Mouse (Mus musculus): Measurements from ENCODE around the gene Yif1b.

The Yif1b gene

DNA sequence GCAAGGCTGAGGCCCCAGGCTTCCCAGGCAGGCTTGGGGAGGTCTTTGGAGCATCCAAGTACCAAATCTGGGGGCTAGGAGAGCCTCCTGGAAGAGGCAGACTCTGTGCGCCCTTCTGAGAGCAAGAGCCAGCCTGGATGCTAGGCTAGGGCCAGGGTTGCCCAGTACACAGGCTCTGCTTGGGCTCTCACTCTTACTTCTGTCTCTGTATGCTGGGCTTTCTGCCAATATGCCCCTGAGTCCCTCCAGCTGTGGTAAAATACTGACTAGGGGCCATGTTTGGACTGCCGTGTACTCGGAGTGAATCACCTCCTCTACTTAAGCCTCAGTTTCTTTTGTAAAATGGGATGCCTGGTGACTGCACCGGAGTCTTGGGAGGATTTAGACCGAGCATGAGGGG is 7.9 kb downstream of the Yif1b start:
- no peak for DNase-seq

DNA sequence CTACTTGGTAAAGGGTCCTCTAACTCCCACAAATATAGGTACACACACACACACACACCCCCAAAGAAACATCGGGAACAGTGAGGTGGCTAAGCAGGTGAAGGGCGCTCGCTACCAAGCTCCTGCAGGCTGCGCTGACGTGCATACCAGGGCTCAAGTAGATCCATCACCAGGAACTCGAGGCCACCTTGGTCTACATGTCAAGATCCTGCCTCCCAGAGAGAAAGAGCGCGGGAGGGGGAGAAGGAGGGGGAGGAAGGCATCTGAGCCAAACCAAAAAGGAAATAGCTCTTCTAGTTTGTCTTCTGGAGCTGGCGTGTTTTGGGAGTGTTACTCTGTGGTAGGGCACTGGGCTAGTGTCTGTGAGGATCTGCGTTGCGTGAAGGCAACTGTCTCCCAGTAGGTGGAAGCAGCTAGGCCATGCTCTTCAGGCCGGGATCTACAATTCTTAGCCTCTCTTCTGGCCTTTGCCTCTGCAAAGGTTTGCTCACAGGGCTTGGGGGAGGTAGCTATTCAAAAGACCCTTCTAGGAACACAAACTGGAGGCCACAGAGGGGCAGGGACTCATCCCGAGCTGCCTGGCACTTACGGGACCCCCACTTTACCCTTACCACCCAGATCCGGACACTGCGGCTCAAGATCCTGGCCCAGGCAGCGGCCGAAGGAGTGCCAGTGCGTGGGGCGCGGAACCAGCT is 8.6 kb downstream of the Yif1b start:
- DNase-seq = no peak

DNA sequence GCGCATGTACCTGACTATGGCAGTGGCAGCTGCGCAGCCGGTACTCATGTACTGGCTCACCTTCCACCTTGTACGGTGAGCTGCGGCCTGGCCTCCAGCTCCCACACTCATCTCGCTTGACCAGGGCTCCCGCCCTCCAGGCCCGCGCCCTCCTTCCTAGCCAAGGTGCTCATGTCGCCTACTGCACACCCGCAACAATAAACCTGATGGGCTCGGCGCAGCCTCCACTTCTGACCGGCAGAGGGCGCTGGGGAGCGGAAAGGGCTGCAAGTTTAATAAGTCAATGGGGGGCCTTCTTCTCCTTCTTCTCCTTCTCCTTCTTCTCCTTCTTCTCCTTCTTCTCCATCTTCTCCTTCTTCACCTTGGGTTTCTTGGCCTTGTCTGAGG is 9.2 kb downstream of the Yif1b start:
- peak; percentile 70 for DNase-seq

DNA sequence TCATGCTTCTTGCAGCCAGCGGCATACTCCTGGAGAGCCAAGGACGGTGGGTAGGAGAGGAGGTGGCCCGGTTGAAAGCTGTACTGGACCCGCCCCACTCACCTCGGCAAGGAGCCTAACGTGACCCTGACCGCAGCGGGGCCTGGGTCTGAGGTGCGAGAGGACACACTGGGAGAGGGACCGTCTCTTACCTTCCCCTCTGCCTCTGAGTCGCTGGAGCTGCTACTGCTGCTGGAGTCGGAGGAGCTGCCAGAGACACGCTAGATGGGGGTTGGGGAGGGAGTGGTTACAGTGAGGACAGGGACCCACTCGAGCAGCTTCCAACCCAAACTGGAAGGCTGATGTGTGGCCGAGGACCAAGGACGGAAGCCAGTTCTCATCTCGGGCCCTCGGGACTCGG is 9.6 kb downstream of the Yif1b start:
- DNase-seq = no peak

DNA sequence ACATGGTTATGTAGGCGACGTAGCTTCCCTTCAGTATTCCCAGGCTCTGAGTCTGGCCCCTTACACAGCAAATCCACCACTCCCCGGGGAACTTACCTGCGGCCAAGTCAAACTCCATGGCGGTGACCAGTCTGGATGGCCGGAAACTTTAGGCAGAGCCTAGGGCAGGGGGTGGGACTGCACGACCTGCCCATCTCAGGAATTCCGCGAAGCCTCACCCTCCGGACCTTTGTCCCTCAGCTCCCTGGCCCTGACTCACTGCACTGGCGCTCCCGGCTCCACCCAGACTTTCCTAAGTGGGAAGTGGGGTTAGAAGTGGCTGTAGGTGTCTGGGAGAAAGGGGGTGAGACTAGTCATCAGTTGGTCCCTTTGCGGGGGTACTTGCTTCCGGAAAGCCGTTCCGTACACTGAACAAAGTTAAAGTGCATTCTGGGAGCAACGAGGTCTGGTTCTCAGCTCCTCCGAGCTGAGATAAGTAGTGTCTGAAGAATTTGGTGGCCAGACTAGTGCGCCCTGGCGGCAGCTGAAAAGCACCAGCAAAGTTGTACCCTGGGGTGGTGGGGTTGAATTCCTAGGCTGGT is 10.2 kb downstream of the Yif1b start, which contains the start of gene 2200002D01Rik:
Gene 2200002D01Rik (minus strand): TSS at position 206 of the 581 bp plus-strand sequence.
- no peak for DNase-seq

DNA sequence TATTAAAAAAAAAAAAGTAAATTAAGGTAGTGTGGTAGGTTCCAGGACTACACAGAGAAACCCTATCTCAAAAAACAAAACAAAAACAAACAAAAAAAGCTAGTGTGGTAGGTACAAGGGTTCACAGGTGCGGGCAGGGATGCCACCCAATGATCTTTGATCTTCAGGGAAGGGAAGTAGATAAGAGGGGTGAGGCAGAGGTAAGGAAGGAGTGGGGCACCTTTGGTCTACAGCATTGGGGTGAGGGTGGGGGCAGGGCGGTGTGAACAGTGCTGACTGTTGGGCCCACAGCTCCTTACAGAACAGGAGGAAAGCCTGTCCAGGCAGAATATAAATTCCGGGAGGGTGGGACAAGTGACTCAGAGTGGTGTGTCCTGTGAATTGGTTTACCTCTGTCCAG is 13.0 kb downstream of the Yif1b start:
- DNase-seq = no peak

DNA sequence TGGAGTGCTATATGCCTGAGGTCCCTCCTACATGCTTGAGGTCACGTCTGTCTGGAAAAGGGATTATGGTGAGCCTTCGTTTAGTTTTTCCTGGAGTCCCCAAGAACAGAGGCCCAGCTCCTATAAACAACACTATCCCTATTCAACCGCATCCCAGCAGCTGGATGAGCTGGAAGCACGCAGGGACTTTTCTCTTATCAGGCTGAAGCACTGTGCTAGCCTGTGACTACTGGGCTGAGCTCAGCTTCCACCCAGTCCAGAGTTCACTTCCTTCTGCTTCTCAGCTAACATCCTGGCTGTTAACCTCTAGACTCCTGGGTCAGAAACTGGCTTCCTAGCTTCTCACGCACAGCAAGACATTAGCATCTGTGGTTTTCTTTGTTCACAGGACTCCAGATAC is 15.7 kb downstream of the Yif1b start:
- DNase-seq = no peak

DNA sequence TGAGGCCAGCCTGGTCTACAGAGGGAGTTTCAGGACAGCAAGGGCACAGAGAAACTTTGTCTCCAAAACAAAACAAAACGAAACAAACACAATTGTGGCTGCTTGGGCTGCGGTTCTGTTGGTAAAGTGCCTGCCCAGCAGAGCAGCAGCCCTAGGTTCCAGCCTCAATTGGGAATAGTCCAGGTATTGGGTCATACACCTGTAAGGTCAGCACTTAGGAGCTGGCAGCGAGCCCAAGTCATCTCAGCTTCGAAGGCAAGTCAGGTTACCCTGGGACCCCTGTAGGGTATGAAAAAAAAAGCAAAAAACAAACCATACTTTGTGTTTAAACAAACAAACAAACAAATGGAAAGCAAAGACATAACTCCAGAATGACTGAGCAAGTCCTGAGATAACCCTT is 17.7 kb downstream of the Yif1b start:
- no peak for DNase-seq

DNA sequence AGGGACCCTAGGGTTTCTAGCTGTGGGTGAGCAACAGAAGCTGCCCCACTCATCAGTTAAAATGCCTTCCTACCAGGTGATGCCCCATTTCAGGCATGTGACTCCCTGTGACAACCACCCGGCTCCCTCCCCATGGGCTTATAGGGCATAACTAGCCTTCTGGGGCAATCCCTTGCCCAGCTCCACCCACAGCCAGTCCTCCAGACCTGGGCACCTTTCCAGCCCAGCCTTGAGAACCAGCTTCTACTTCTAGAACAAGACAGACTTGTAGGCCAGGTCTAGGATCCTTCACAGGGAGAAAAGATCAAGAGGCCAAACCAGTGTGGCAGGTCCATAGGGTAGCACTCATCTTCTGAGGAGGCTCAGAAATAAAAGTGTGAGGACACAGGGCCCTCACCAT is 19.2 kb downstream of the Yif1b start:
- DNase-seq = no peak

DNA sequence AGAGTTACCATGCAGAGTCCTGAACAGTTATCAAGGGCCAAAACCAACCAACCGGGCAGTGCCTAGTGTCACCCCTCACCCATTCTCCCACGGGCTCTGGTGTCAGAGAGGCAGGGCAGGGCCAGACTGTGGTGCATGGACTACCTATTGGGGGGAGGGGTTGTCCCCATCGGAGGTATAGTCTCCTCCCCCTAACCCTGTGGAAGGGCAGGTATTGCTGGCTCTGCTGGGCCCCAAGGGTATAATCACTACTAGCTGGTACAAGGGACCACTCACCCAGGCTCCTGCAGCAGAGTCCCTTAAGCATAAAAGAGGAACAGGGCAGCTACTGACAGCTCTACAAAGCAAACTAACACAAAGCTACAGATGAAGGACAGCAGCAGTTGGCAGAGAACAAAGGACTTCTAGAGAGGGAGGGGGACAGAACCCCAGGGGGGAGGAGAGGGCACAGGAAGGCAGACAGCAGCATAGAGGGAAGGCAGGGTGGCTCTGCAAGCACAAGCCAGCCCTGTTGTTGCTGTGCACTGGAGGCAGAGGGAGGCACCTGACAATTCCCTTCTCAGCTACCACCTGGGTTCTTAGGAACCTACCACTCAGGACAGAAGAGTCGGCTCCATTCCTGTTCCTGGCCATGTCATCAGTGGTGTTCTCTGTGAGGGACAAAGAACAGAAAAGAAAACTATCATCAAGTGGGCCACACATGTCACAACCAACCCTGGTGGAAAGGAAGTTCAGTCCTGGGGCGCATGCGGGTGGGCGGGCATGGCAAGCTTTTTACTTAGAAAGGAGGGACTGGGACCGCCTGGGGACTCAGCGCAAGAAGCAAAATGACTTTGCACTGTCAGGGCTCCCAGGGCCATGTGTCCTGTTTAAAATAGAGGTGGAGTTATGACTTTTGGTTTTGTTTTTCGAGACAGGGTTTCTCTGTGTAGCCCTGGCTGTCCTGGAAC is 21.9 kb downstream of the Yif1b start:
- no peak for DNase-seq

DNA sequence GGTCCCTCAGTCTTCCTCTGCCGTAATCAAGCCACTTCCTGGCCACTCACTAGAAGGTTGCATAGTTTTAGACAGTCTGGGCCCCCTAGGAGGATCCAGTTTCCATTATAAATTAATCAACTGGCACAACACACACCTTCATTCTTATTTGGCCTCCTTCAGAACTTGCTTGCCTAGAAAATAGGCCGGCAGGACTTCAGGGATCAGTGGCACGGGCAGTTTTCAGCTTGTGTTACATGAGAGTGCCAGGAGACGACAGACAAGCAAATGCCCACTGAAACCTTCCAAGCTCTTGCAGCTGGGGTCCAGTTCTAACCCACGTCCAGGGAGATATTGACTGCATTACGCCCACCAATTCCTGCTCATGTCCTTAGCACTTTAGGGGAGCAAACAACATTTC is 24.0 kb downstream of the Yif1b start:
- no peak for DNase-seq

DNA sequence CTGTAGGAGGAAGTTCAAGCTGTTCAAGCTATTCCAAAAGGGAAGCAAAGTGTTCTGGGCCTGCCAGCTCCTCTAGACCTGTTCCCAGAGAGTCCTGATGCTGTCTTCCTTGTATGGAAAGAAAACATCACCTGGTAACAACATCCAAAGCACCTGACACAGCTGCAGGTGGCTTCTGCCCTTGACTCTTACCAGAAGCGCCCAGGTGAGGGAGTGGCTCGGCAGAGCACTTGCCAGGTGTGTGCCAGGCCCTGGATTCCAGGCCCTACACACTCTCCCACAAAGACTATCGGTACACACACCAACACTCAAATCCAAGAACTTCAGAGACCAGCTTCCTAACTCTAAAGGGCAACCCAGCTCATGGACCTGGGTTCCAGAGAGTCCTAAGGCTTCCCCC is 25.7 kb downstream of the Yif1b start:
- DNase-seq = no peak

DNA sequence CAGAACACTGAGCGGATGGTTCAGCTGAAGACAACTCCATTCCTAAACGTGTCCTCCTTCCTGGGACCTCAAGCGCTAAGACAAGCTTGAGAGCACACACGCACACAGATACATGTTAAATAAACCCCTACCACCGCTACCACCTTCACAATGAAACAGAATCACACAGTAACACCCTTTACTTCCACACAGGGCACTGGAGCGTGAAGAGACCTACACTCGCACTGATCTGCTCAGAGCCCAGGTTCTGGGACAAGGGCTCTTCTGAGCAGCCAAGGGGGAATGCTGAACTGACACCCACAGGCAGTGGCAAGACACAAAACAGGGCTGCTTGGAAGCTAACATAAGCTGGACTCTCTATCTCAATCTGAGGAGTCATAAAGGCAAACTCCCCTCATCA is 27.5 kb downstream of the Yif1b start:
- DNase-seq = no peak

DNA sequence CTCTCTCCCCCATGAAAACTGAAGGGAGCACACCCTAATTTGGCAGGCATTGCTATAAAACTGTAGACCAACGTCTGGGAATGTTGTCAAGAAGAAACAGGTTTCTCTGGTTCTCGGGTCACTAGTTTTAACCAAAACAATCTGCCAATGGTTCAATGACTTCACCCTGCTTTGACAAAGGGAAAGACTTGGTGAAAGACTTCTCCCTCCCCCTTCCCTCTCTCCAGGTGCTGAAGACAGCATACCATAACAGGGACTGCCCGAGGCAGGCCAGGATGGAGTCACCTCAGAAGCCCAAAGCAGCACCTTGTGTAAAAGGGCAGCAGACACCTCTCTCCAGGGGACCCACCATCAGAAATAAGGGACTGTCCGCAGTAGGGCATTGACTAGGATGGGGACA is 28.8 kb downstream of the Yif1b start:
- no peak for DNase-seq

DNA sequence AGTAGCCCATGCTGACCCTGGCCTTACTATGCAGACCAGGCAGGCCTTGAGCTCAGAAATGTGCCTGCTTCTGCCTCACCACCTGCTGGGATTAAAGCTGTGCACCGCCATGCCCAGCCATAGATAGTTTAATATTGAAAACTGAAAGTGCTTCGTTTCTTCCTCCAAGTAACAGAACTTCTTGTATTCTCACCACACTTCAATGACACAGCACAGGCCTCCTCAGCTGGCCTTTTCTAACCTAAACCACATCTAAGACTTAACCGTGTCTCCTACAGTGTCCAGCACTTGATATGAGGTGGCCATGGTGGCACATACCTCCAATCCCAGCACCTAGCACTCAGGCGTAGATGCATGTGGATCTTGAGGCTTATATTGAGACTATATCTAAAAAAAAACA is 32.3 kb downstream of the Yif1b start:
- DNase-seq = no peak

DNA sequence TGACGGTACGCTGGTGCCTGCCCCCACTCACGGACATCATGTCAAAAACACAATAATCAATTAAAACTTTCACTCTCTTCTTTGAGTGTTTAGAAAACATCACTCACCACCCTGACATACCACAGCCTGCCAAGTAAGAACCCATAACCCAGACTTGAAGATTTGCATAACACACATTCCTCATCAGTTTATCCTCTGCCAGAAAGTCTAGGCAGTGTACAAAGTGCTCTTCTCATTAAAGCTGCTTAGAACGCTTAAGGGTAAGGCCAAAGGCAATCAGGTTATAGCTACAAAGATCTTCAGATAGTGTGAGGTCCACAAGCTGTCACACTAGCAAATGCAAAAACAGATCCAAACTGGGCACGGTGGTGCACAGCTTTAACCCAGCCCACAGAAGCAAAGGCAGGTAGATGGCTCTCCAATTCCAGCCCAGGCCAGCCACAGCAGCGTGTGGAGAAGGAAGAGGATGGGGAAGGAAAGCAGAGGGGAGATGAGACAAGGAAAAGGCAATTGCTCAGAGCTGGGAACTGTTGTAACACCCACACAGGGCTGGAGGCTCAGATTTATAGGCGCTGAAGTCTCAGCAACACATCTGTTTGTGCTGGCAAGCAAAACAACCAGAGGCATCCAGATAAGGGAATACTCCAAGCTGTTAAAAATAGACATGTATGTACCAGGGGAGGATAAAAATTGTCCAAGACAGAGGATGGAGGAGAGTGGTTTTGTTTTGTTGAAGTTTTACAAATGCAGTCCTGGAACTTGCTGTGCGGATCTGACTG is 33.7 kb downstream of the Yif1b start:
- DNase-seq = no peak

DNA sequence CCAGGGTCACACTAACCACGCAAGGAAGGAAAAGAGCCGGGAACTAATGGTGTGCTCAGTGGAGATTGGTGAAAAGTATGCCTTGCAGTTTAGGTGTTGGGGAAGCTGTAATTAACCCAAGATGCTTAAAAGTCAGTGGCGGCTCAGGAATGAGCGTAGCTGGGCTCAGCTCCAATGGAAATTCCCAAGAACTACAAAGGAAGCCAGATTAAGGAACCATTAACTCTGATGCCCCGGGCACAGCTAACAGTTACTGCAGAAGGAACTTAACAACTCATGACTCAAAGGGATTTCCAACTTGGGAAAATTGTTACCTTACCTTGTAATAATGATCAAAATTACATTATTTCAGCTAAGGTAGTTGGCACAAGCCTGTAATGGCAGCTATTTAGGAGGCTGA is 38.6 kb downstream of the Yif1b start:
- no peak for DNase-seq

DNA sequence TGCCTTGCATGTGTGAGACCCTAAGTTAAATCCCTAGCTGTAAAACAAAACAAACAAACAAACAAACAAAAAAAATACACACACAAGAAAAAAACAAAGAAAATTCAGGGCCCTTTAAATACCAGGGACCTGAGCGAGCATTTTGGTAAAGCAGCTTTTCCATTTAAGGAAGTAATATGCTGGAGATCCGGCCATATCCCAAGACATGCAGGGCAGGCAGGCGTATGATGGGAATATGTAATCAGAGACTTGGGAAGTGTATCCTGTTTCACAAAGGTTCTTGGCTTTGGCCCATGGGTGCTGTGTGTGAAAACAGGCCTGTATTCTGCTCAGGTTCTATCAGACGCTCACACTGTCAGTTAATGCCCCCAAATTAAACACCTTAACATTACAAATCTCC is 39.4 kb downstream of the Yif1b start:
- DNase-seq = no peak

DNA sequence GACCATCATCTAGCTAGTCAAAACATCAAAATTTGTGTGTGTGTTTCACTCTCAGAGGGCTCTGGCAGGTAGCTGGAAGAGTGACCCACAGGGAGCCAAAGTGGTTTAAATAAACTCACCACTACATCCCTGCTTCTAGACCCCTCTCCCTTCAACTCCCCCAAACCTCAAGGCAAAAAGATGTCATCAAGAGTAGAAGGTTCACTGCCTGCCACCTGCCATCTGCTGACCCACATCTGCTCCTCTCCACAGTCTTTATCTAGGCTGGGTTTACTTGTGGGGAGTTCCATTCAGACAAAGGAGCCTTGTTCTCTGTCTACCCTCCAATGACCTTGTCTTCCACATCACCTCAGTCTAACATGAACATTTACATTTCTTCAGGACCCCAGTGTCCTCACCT is 41.1 kb downstream of the Yif1b start:
- DNase-seq = no peak

DNA sequence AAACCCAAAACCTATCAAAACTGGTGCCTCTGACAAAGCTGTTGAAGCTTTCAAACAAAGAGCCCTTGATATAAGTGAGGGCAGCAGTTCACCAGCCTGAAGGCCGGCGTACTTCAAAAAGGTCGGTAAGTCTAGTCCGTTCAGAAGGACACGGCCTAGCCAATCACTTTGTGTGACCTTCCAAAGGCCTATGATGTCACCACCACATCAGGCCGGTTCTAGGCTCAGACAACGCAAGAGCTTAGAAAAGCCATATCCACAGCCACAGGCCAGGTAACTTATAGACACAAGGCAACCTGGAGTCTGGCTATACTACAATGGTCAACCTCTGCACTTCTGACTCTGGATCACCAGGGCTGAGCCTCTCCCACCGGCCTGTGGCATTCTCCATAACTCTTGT is 41.8 kb downstream of the Yif1b start:
- DNase-seq = no peak

DNA sequence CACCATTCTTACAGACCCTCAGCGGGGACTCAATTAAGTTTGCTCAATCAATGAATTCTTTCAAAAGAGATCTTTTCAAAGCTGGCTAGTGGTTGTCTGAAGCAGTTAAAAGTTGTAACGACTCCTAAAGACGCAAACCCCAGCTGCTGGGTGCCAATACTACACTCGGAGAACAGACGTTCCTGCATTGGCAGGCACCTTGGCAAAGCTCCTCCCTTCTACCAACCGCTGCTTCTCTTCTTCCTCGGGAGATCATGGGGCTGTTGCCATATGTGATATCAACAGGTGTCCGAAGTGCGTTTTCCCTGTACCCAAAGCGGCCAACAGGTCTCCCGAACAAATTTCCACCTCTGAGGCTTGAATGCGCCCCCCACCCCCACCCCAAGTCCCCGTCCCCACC is 42.7 kb downstream of the Yif1b start:
- no peak for DNase-seq

DNA sequence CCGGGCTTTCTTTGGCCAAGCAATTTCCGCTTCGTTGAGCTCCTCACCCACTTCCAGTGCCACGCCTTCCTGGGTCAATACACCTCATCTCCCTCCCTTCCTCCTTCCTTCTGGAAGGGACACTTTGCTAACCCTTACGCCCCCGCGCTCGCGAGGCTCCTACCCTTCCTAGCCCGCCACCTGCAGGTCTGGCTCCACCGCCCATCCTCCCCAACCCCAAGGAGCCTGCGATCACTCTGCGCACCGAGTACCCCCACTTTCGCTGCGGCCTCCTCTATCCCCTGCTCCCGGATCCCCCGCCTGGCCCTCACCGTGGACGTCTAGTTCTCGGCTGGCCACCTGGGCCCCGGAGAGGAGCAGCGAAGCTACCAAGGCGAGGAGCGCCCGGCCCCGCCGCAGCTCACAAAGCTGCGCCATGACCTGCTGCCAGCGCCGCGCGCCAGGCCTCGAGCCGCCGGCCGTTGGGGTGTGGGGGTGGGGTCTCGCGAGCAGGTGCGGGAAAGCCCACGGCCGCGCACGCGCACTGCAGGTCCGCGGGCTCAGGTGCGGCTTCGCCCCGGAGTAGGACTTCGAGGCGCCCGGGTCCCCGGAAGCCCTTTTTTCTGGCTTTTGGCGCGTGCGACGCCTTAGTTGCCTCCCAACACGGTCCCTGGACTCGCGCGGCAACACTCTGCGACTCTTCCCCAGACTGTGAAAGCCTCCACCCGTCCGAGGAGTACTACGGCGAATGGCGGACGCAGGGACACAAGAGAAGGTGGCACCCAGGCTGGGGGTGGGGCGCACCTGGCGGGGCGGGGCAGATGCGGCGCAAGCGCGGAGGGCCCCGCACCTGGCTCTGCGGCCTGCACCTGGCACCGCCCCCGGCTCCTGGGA is 43.3 kb downstream of the Yif1b start, which contains the start of gene Spint2:
Gene Spint2 (minus strand): TSS at position 712 of the 873 bp plus-strand sequence.
- no peak for DNase-seq
